Mouse (Mus musculus): ENCODE results near the gene Mfsd14a.

DNA sequence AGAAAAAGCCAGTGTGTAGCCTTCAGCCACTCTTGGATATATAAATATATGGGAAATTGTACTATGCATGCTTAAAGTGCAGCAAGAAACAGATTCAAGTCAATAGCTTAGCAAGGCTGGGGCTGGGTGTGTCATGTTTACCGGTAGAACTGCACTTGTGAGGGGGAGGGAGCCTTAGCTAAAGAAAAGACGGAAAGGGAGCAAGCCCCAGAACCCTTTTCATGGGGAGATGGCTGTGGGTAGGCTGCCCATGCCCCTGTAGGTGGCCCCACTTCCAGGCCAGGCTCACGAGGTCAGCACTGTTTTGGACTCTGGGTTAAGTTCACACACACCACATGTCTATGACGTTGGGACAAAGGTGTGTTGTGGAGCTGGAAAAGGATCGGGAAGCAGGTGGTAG is 26.7 kb downstream of the Mfsd14a start:
- TF ChIP-seq HCFC1 (IDR thresholded peaks at IDR 0.05; ENCODE audit: borderline replicate concordance, insufficient read depth, low read length) (no peak), ZC3H11A (IDR thresholded peaks at IDR 0.05; ENCODE audit: borderline replicate concordance, low read depth, low read length) (no peak), CHD2 (IDR thresholded peaks at IDR 0.05; ENCODE audit: low read depth, low read length) (no peak), ZNF384 (IDR thresholded peaks at IDR 0.05; ENCODE audit: low read depth, low read length) (no peak)
